Mouse (Mus musculus) ovary, postnatal 36 days (tissue): ENCODE data around the gene Sox4.

ENCODE experiments used
- DNase-seq: peaks from one replicate; pipeline ENCODE4 v3.0.0; 2022; ENCODE audit warnings: low spot score, mixed read lengths

The Sox4 gene

GRCm38 (mm10) chr13:28953581-28953991 lies at the start of gene Sox4:
Gene Sox4, minus strand, starts transcription at chr13:28953713.
- DNase-seq, result peak; percentile 95

DNA sequence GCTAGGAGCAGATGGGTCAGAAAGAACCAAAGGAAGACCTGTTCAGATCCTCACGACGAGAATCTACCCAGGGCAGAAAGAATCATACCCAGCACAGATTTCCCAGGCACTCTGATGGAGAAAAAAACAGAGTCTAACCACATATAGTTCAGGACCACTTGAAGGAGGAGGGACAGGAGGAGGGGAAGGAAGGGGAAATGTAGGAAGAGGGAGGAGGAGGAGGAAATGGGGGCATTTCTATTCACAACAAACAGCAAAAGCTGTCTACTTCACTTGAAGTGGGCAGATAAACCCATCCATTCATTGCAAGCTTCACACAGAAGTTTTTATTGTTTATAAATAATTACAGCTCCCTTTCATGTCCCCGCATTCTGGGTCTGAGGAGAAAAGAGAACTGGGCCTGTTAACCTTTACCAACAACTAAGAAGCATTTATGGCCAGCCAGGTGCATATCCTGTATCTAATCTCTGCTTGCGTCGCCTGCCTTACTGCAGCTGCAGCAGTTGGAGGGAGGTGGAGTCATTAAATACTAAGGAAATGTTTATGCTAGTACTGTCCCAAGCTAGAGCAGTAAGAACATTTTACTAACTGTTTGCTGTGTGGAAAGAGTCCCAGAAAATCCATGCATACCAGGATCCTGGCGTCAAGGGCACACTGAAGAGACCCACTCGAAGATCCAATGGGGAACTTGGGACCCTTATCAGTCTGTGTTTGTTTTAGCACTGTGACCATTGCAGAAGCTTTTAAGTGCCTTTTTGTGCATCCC lies 38.6 kb upstream of the Sox4 start:
- DNase-seq, result no peak

DNA sequence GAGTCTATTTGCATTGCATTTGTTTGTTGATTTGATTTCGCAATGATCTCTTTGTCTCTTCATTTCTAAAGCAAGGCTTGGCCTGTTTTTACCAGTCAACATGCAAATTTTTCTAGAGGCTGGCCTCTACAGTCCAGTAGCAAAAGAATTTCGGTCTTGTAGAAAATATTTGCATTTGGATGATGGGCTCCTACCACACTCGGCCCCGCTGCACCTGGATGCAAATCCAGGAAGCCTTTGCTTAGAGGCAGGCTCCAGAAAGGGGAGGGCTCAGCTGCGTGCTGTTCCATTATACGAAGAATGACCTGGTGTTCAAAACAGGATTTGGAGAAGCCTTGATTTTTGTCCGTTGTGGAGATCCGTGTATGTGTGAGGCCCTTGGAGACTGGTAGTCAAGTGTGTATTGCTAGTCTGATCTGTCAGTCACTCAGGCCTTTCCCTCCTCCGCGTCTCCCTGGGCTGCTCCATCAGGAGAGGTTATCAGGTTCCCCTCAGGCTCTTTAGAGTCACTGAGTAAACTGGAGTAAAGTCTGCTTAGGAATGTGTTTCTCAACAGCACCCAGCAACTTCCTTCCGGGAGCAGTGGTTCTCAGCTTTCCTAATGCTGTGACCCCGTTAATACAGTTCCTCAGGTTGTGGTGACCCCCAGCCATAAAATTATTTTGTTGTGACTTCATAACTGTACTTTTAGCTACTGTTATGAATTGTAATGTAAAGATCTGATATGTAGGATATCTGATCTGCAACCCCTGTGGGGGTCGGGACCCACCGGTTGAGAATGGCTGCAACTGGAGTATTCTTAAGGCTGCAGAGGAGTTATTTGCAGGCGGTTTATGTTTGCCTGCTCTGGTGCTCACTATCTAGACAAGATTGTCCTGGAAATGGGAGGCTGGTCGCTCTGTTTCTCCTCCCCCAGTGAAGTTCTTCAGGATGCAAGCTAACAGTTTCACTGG lies 35.5 kb upstream of the Sox4 start:
- no peak for DNase-seq

GRCm38 (mm10) chr13:28980681-28981080 lies 27.2 kb upstream of the Sox4 start:
- no peak for DNase-seq

DNA sequence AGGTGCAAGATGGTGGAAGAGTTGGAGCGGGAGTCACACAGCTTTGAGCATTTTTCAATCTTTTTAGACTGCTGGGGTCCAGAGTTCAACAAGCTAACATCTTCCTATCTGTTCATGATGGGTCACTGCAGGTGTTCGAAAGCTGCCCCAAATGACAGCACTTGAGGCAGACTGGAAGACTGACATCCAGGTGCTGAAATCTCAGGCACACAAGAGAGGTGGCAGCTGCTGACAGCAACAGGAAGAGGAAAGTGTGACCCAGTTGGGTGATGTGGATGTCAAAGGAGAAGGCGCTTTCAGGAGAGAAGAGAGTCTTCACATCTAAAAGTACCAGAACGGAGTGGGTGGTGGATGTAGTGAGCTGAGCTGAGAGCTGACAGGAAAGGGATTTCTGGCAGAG lies 21.5 kb upstream of the Sox4 start:
- no peak for DNase-seq

GRCm38 (mm10) chr13:28974597-28974996 lies 21.1 kb upstream of the Sox4 start:
- no peak for DNase-seq

GRCm38 (mm10) chr13:28960916-28961315 lies 7.4 kb upstream of the Sox4 start:
- DNase-seq, result no peak

- peak; percentile 89 for DNase-seq
Observed at GRCm38 (mm10) chr13:28959458-28959978, 6.0 kb upstream of the Sox4 start.

DNA sequence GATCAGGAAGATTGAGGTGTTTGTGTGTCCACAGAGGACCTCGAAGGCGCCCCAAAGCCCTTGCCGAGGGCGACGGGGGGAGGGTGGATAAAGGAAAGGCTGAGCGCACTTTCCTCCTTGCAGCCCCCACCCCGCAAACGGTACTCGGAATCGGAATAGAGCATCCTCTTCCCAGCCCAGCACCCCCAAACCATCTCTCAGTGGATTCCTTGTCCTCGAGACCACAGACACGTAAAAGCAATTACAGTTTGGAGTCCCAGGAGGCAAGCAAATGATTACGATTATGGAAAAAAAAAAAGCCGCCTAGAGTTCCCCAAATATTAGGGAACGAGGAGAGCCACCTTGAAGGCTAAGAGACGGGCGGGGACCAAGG lies 5.5 kb upstream of the Sox4 start:
- DNase-seq, result no peak

DNA sequence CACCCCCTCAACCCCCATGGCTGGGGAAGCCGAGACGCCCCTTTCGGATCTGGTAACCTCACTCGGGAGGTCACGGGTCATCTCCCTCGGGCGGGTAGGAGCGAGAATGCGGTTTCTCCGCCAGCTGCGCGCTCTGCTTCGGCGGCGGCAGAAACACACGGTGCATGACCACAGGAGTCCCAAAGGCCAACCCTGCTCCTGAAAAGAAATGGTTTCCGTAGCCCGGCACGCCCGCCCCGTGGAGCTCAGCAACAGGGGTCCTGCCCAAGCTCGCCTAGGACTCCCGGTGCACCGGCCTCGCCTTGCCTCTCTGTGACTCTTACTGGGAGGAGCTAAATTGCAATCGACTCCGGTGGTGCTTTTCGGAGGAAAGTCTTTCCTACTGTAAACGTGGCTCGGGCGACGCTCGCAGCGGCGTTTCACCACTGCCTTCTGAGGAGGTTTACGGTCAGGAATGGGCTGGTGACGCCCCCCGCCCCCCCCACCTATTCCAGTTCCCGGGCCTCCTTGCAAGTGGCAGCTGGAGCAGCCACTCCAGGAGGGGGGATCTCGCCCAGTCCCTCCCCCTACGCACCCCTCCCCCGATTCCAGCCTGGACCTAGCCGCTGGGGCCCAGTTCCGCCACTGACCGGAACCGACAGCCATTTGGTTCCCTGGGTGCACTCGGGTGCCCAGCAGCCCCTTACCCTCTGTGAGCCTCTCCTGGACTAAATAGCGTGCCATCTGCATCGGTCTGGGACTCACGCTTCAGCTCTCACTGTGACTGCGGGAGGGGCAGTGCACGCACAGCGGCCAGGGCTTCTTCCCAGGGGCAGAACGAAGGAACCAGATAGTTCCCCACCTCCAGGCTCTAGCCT lies 4.9 kb upstream of the Sox4 start:
- peak; percentile 80 for DNase-seq

- peak; percentile 96 for DNase-seq
Observed at GRCm38 (mm10) chr13:28957765-28958164, 4.3 kb upstream of the Sox4 start.

- peak; percentile 72 for DNase-seq
Observed at GRCm38 (mm10) chr13:28952576-28953571, 639 bp downstream of the Sox4 start.

GRCm38 (mm10) chr13:28951691-28952575 lies 1.6 kb downstream of the Sox4 start:
- DNase-seq, result peak; percentile 46

DNA sequence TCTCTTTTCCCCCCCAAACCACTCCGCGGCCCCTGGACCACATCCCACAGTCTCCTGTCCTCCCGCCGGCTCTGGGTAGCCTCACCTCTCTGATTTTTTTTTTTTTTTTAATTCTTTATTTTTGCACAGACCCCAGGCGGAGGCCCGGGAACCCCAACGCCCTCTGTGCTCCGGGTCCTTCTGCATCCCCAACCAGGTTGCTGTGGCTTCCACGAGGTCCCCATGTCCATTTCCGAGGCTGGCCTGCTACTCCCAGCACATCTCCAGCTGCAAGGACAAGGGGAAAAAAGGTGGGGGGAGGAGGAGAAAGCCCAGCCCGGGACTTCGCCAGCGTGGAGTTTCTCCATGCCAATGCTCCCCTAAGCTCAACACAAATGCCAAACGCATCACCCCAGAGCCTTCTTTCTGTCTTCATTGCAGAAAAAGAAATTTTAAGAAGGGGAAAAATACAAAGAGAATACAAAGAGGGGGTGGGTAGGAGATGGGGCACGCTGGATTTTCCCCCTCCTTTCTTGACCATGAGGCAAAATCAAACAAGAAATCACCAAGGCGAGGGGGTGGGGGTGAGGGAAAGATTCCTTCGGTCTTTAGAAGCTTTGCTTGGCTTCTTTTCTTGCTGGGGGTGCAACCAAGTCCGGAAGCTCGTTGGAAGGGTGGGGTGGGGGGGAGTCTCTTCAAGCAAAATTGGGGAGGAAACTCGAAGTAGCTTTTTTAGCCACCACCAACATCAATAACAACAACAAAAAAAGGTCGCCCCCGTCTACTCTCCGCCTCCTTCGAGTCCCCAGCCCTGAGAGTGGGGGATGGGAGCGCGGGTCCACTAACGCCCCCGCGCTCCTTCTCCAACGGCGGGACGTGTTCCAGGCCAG lies 2.7 kb downstream of the Sox4 start:
- DNase-seq, result peak; percentile 63

GRCm38 (mm10) chr13:28950266-28950622 lies 3.3 kb downstream of the Sox4 start:
- DNase-seq, result no peak

DNA sequence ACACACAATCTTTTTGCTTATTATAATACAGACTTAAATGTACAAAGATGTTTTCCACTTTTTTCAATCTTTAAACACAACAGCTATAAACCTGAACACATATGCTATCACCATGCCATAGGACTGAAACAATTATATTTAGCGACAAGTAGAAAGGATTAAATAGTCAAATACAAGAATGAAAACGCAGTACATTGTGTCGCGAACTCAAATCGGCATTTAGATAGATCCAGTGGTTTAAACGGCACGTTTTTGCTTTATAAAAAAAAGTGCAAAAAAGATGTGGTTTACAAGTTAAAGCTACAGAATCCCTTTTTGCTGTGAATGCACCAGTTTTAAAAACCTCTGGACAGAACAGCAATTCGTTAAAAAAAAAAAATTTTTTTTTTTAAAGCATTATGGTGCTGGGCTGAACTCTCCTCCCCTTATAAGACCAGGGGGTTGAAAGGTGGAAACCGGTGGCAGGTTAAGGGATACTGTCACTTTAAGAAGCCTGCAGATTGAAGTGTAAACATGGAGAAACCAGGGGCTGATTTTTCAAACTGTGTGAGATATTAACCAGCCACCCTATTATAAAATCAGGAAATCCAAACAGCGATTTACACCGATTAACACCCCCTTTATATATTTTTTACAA lies 4.1 kb downstream of the Sox4 start:
- DNase-seq, result no peak

DNA sequence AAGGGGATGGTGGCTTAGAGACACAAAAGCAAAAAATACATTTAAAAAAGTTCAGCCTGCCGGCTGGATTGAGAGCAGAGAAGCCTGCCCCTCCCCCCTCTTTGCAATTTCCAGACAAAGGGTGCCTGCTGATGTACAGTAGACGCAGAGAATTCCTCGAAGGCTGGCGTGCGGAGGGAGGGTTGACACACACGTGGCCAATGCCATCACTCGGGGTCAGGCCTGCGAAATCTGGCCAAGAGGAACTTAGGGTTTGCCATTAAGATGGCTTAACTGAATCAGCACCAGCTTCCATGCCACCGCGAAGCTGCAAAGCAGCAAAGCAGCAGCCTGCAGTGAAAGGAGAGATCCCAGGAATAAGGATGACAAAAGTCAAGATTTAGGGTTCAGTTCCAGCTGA lies 5.0 kb downstream of the Sox4 start:
- peak; percentile 45 for DNase-seq
